ENCODE assay signal across 8 mouse cellular contexts in the genomic region with DNA sequence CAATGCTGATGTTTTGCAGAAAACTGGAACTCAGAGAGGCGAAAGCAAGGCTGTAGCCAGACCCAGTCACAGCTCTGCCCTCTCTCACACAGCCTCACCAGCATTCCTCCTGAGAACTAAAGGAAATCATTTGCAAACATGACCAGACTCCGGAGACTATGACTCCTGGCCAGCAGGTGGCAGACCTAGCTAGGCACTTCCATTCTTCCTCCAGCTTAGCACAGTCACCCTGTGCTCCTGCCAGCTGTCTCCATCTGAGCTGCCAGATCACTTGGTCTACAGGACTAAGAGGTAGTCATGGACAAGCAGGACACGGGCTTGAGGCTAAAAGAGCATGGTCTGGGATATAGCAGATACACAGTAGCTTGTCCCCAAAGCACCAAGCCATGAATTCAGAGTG. TPM values are rescaled to one million over a fixed set of nuclear protein-coding genes. Genes with fewer than 3 reads are reported as not detected.
DNase-seq lines count a peak whose midpoint lies in the region; ATAC-seq and TF ChIP-seq lines count a peak whose summit lies in the region.

No protein-coding gene starts in this region.

- TF ChIP-seq POLR2A in kidney, adult 2 months (IDR thresholded peaks at IDR 0.05; ENCODE audit: low read depth, low read length), result no peak

- no peaks in the 10 kb centered on the region for H3K27me3 ChIP-seq in neural tube, embryonic 15.5 days (replicated peaks)
- H3K27me3 ChIP-seq in kidney, adult 2 months (replicated peaks; ENCODE audit: control insufficient read depth, insufficient read depth, low read length), result no peaks in the 10 kb centered on the region
- peaks cover 43% of the 10 kb centered on the region for H3K27me3 ChIP-seq in limb, embryonic 10.5 days (ENCODE audit: low read depth, poor library complexity, severe bottlenecking)
- no peaks in the 10 kb centered on the region for H3K27me3 ChIP-seq in midbrain, embryonic 16.5 days (ENCODE audit: control insufficient read depth, insufficient read depth, low read depth, low read length)

- no peaks in the 10 kb centered on the region for H3K36me3 ChIP-seq in neural tube, embryonic 15.5 days
- H3K36me3 ChIP-seq in kidney, adult 2 months (ENCODE audit: control insufficient read depth, insufficient read depth, low read length), result no peaks in the 10 kb centered on the region
- H3K36me3 ChIP-seq in limb, embryonic 10.5 days, result no peaks in the 10 kb centered on the region
- no peaks in the 10 kb centered on the region for H3K36me3 ChIP-seq in midbrain, embryonic 16.5 days (ENCODE audit: control insufficient read depth, insufficient read depth, low read length)

- TF ChIP-seq CTCF in kidney, adult 2 months (conservative IDR thresholded peaks at IDR 0.05; ENCODE audit: insufficient read depth, insufficient read length, low read depth, low read length), result peak; percentile 97

- H3K4me1 ChIP-seq in neural tube, embryonic 15.5 days, result peaks cover 72% of the 10 kb centered on the region
- peaks cover 10% of the 10 kb centered on the region; the same call in 1 of the 2 replicates for H3K4me1 ChIP-seq in kidney, adult 2 months (ENCODE audit: control insufficient read depth, insufficient read depth, low read length)
- peaks cover 33% of the 10 kb centered on the region for H3K4me1 ChIP-seq in limb, embryonic 10.5 days
- peaks cover 43% of the 10 kb centered on the region for H3K4me1 ChIP-seq in midbrain, embryonic 16.5 days (ENCODE audit: control insufficient read depth, insufficient read depth, low read length)

- H3K4me3 ChIP-seq in neural tube, embryonic 15.5 days (replicated peaks), result no peak overlapping the region
- H3K4me3 ChIP-seq in kidney, adult 2 months (ENCODE audit: insufficient read depth, low read depth, low read length), result no peak overlapping the region
- no peak overlapping the region for H3K4me3 ChIP-seq in limb, embryonic 10.5 days
- no peak overlapping the region for H3K4me3 ChIP-seq in midbrain, embryonic 16.5 days (ENCODE audit: low read depth, low read length)

- no peaks in the 10 kb centered on the region for H3K9me3 ChIP-seq in neural tube, embryonic 15.5 days (replicated peaks)
- no peaks in the 10 kb centered on the region for H3K9me3 ChIP-seq in limb, embryonic 10.5 days (replicated peaks)
- no peaks in the 10 kb centered on the region for H3K9me3 ChIP-seq in midbrain, embryonic 16.5 days (replicated peaks; ENCODE audit: control insufficient read depth, low read length, poor library complexity, severe bottlenecking)

- no peak overlapping the region; the same call in 1 of the 2 replicates for H3K4me2 ChIP-seq in neural tube, embryonic 15.5 days
- no peak overlapping the region for H3K4me2 ChIP-seq in midbrain, embryonic 16.5 days (ENCODE audit: low read length)

- peak; percentile 81 for DNase-seq in neural tube, embryonic 10.5 days (ENCODE audit: extremely low spot score, low spot score)
- DNase-seq in embryo, embryonic 10.5 days (ENCODE audit: low spot score), result peak; percentile 93
- DNase-seq in gastrocnemius, postnatal 4 days (ENCODE audit: low spot score in 2 of 2), result peak; percentile 55 to 81
- DNase-seq in kidney, adult 2 months, result peak; percentile 95
- DNase-seq in limb, embryonic 10.5 days (ENCODE audit: low spot score), result peak; percentile 89
- DNase-seq in spleen, postnatal 10 days (ENCODE audit: low spot score in 2 of 2), result peak; percentile 73 to 89

- 7% methylated on average over 3 of the region's 3 CpGs for WGBS in neural tube, embryonic 15.5 days
- WGBS in kidney, adult 2 months, result 2% methylated on average over 3 of the region's 3 CpGs
- 8% methylated on average over 3 of the region's 3 CpGs for WGBS in limb, embryonic 10.5 days
- 11% methylated on average over 3 of the region's 3 CpGs for WGBS in midbrain, embryonic 16.5 days

- ATAC-seq in neural tube, embryonic 15.5 days (ENCODE audit: low FRiP score), result no peak
- ATAC-seq in midbrain, embryonic 16.5 days, result no peak

- H3K9ac ChIP-seq in neural tube, embryonic 15.5 days (replicated peaks), result no peak overlapping the region
- H3K9ac ChIP-seq in midbrain, embryonic 16.5 days (ENCODE audit: low read depth, low read length), result 0 out of 2 replicates have a peak overlapping the region, but pooled peaks have one; percentile 30

- H3K27ac ChIP-seq in neural tube, embryonic 15.5 days (replicated peaks), result no peak overlapping the region; the same call in 1 of the 2 replicates
- H3K27ac ChIP-seq in kidney, adult 2 months (ENCODE audit: insufficient read depth, low read depth, low read length), result no peak overlapping the region
- no peak overlapping the region for H3K27ac ChIP-seq in limb, embryonic 10.5 days
- H3K27ac ChIP-seq in midbrain, embryonic 16.5 days (ENCODE audit: low read length), result peak overlapping the region; percentile 55; the same call in 1 of the 2 replicates

RNA-seq across cellular contexts. Expression of gene Tango2, which starts 2.7 kb away (rescaled TPM):
- 98.7 and 115 TPM in 2 replicates for polyA plus RNA-seq in neural tube, embryonic 15.5 days (2015; fragmentation: Nextera tagmentation; extraction: Ambion mirVana)
- total RNA-seq in gastrocnemius, postnatal 4 days (2021), result 10 to 100 TPM; 18.7 to 18.8 TPM
- 147 and 158 TPM in 2 replicates for polyA plus RNA-seq in kidney, adult 2 months (2012; rRNA removed)
- polyA plus RNA-seq in limb, embryonic 10.5 days (2016; fragmentation: Nextera tagmentation; extraction: Ambion mirVana), result 20.2 and 23.7 TPM in 2 replicates
- polyA plus RNA-seq in midbrain, embryonic 16.5 days (2015; fragmentation: Nextera tagmentation; extraction: Ambion mirVana), result 78.7 and 82.5 TPM in 2 replicates

RNA-seq across cellular contexts. Expression of gene Arvcf, which starts 2.7 kb away (rescaled TPM):
- 71.2 and 72.5 TPM in 2 replicates for polyA plus RNA-seq in neural tube, embryonic 15.5 days (2015; fragmentation: Nextera tagmentation; extraction: Ambion mirVana)
- total RNA-seq in gastrocnemius, postnatal 4 days (2021), result 10 to 100 TPM; 34.6 to 36.9 TPM
- 94.2 and 98.5 TPM in 2 replicates for polyA plus RNA-seq in kidney, adult 2 months (2012; rRNA removed)
- 44.8 and 56.1 TPM in 2 replicates for polyA plus RNA-seq in limb, embryonic 10.5 days (2016; fragmentation: Nextera tagmentation; extraction: Ambion mirVana)
- polyA plus RNA-seq in midbrain, embryonic 16.5 days (2015; fragmentation: Nextera tagmentation; extraction: Ambion mirVana), result 77.1 and 80.2 TPM in 2 replicates

RNA-seq across cellular contexts. Expression of gene Dgcr8, which starts 56.2 kb away (rescaled TPM):
- 28.0 and 30.0 TPM in 2 replicates for polyA plus RNA-seq in neural tube, embryonic 15.5 days (2015; fragmentation: Nextera tagmentation; extraction: Ambion mirVana)
- 10 to 100 TPM; 46.4 to 56.6 TPM for total RNA-seq in gastrocnemius, postnatal 4 days (2021)
- 11.9 and 13.2 TPM in 2 replicates for polyA plus RNA-seq in kidney, adult 2 months (2012; rRNA removed)
- 46.5 and 51.3 TPM in 2 replicates for polyA plus RNA-seq in limb, embryonic 10.5 days (2016; fragmentation: Nextera tagmentation; extraction: Ambion mirVana)
- 31.1 and 32.7 TPM in 2 replicates for polyA plus RNA-seq in midbrain, embryonic 16.5 days (2015; fragmentation: Nextera tagmentation; extraction: Ambion mirVana)
